ENCODE assay signal across 16 mouse cellular contexts in genomic region chr11:16935577-16936236, GRCm38 (mm10). TPM values are rescaled to one million over a fixed set of nuclear protein-coding genes. Genes with fewer than 3 reads are reported as not detected.
A peak's percentile ranks its signal among the peaks of the same experiment; 100 is the strongest.
DNase-seq lines count a peak whose midpoint lies in the region; ATAC-seq and TF ChIP-seq lines count a peak whose summit lies in the region.
"Had no signal": no experiment of that assay in that cellular context is flagged by ENCODE, and none has a peak within 500 bp of the region (broad histone marks: within the 10 kb centered on the region; RNA-seq: fewer than 3 reads in every experiment).

No protein-coding gene starts in this region.

- intact Hi-C loops in gastrocnemius, adult 2 months (cut with DNase I) = no loop called here

- H3K4me2 ChIP-seq in hindbrain, postnatal 0 days (ENCODE audit: low read depth, low read length) = no peak overlapping the region
- no peak overlapping the region for H3K4me2 ChIP-seq in hindbrain, embryonic 12.5 days (replicated peaks)
- H3K4me2 ChIP-seq: heart, embryonic 12.5 days; hindbrain, embryonic 15.5 days; lung, embryonic 14.5 days; midbrain, embryonic 12.5 days; neural tube, embryonic 13.5 days had no signal

- no peaks in the 10 kb centered on the region for H3K9me3 ChIP-seq in hindbrain, postnatal 0 days (ENCODE audit: low read length)
- H3K9me3 ChIP-seq in hindbrain, embryonic 12.5 days (replicated peaks) = no peaks in the 10 kb centered on the region
- H3K9me3 ChIP-seq: heart, embryonic 12.5 days; hindbrain, embryonic 15.5 days; midbrain, embryonic 12.5 days; neural tube, embryonic 13.5 days had no signal

- WGBS in hindbrain, postnatal 0 days = 41% methylated on average over 6 of the region's 6 CpGs
- WGBS in hindbrain, embryonic 12.5 days = 64% methylated on average over 6 of the region's 6 CpGs

- H3K27ac ChIP-seq in hindbrain, postnatal 0 days = no peak overlapping the region
- H3K27ac ChIP-seq in hindbrain, embryonic 12.5 days = no peak overlapping the region
- H3K27ac ChIP-seq in testis, adult 2 months (ENCODE audit: control insufficient read depth, insufficient read depth, low read depth, low read length) = 0 out of 2 replicates have a peak overlapping the region, but pooled peaks have one; percentile 1
- peak overlapping the region; percentile 84 for H3K27ac ChIP-seq in gastrocnemius, adult 2 months
- H3K27ac ChIP-seq: hindbrain, embryonic 15.5 days; midbrain, embryonic 12.5 days; neural tube, embryonic 13.5 days had no signal

- no peak overlapping the region for H3K9ac ChIP-seq in hindbrain, postnatal 0 days (replicated peaks; ENCODE audit: low read length)
- H3K9ac ChIP-seq in hindbrain, embryonic 12.5 days = no peak overlapping the region
- H3K9ac ChIP-seq: forebrain, postnatal 0 days; heart, embryonic 12.5 days; hindbrain, embryonic 15.5 days; lung, embryonic 14.5 days; midbrain, embryonic 12.5 days; neural tube, embryonic 13.5 days had no signal

- H3K4me3 ChIP-seq in hindbrain, postnatal 0 days (ENCODE audit: low read length) = no peak overlapping the region
- no peak overlapping the region for H3K4me3 ChIP-seq in hindbrain, embryonic 12.5 days
- no peak overlapping the region for H3K4me3 ChIP-seq in testis, adult 2 months (ENCODE audit: control insufficient read depth, low read depth, low read length)
- peak overlapping the region; percentile 68 for H3K4me3 ChIP-seq in gastrocnemius, adult 2 months
- H3K4me3 ChIP-seq: heart, embryonic 12.5 days; hindbrain, embryonic 15.5 days; midbrain, embryonic 12.5 days; neural tube, embryonic 13.5 days had no signal

- peak; percentile 49; the same call in 1 of the 2 replicates for ATAC-seq in hindbrain, postnatal 0 days
- ATAC-seq in hindbrain, embryonic 12.5 days (ENCODE audit: low FRiP score) = no peak
- ATAC-seq: forebrain, postnatal 0 days had no signal

- TF ChIP-seq CTCF in hindbrain, postnatal 0 days (IDR thresholded peaks at IDR 0.05; ENCODE audit: low read depth) = no peak
- TF ChIP-seq CTCF in testis, adult 2 months (IDR thresholded peaks at IDR 0.05; ENCODE audit: control insufficient read depth, insufficient read depth, insufficient replicate concordance, low read depth, low read length) = no peak
- TF ChIP-seq CTCF in gastrocnemius, adult 2 months (IDR thresholded peaks at IDR 0.05) = no peak

- H3K36me3 ChIP-seq in hindbrain, postnatal 0 days (ENCODE audit: insufficient read depth, low read length) = no peaks in the 10 kb centered on the region
- no peaks in the 10 kb centered on the region for H3K36me3 ChIP-seq in hindbrain, embryonic 12.5 days
- H3K36me3 ChIP-seq in testis, adult 2 months (ENCODE audit: control insufficient read depth, insufficient read depth, low read length) = no peaks in the 10 kb centered on the region
- H3K36me3 ChIP-seq: hindbrain, embryonic 15.5 days; midbrain, embryonic 12.5 days; neural tube, embryonic 13.5 days had no signal

- TF ChIP-seq POLR2A in testis, adult 2 months (IDR thresholded peaks at IDR 0.05; ENCODE audit: control insufficient read depth, low read depth, low read length) = no peak

- DNase-seq in hindbrain, postnatal 0 days (ENCODE audit: low spot score) = no peak
- DNase-seq in testis, postnatal 14 days (ENCODE audit: low spot score) = no peak
- DNase-seq in gastrocnemius, adult 2 months = peak; percentile 69
- DNase-seq in retina, postnatal 1 day = no peak
- no peak for DNase-seq in lung, postnatal 14 days
- DNase-seq: cerebellum, adult 2 months; forebrain, postnatal 0 days; lung, embryonic 14.5 days; thymus, postnatal 4 days had no signal

- no peaks in the 10 kb centered on the region; the same call in 1 of the 2 replicates for H3K4me1 ChIP-seq in hindbrain, postnatal 0 days (ENCODE audit: insufficient read depth, low read length)
- no peaks in the 10 kb centered on the region for H3K4me1 ChIP-seq in hindbrain, embryonic 12.5 days
- H3K4me1 ChIP-seq in testis, adult 2 months (ENCODE audit: control insufficient read depth, insufficient read depth, low read length) = no peaks in the 10 kb centered on the region
- H3K4me1 ChIP-seq: heart, embryonic 12.5 days; hindbrain, embryonic 15.5 days; midbrain, embryonic 12.5 days; neural tube, embryonic 13.5 days had no signal

- no peaks in the 10 kb centered on the region for H3K27me3 ChIP-seq in hindbrain, postnatal 0 days (ENCODE audit: insufficient read depth, low read length)
- no peaks in the 10 kb centered on the region for H3K27me3 ChIP-seq in hindbrain, embryonic 12.5 days
- H3K27me3 ChIP-seq in testis, adult 2 months (ENCODE audit: control insufficient read depth, insufficient read depth, low read length) = no peaks in the 10 kb centered on the region
- H3K27me3 ChIP-seq: CH12.LX; heart, embryonic 12.5 days; hindbrain, embryonic 15.5 days; midbrain, embryonic 12.5 days; neural tube, embryonic 13.5 days had no signal

RNA-seq across cellular contexts. Expression of gene Fbxo48, which starts 15.5 kb away (rescaled TPM):
- total RNA-seq in hindbrain, postnatal 0 days (2014; rRNA removed) = 0.29 and 0.78 TPM in 2 replicates
- polyA plus RNA-seq in hindbrain, postnatal 0 days (2015; fragmentation: Nextera tagmentation; extraction: Ambion mirVana) = 0.42 and 0.54 TPM in 2 replicates
- polyA plus RNA-seq in hindbrain, embryonic 12.5 days (2016; fragmentation: Nextera tagmentation; extraction: Ambion mirVana) = 1.5 and 1.9 TPM in 2 replicates
- 0.43 and 0.81 TPM in 2 replicates for polyA plus RNA-seq in testis, adult 2 months (2012; rRNA removed)
- total RNA-seq in gastrocnemius, adult 2 months (2021) = under 1 TPM in 1 of 2 experiments, not detected in 1; 0.31 TPM

Comparison
In these comparisons a context has a peak if more than half of its experiments do, and no peak if none do; other contexts are left out.
1. H3K27ac ChIP-seq: peak in testis, adult 2 months (single experiment) and gastrocnemius, adult 2 months (single experiment); none in hindbrain, postnatal 0 days (single experiment) and hindbrain, embryonic 12.5 days (single experiment).